Comparison of ENCODE assay signal across 22 mouse cellular contexts in genomic region chr12:35501476-35501875, GRCm38 (mm10).
"Had no signal": no experiment of that assay in that cellular context is flagged by ENCODE, and none has a peak within 500 bp of the region (broad histone marks: within the 10 kb centered on the region; RNA-seq: fewer than 3 reads in every experiment).

No protein-coding gene starts in this region.

- H3K27me3 ChIP-seq: limb, embryonic 13.5 days; midbrain, embryonic 13.5 days; neural tube, embryonic 13.5 days had no signal

- ATAC-seq: intestine, embryonic 16.5 days; liver, postnatal 0 days; lung, postnatal 0 days; midbrain, embryonic 13.5 days; midbrain, embryonic 16.5 days had no signal

- H3K9me3 ChIP-seq: limb, embryonic 10.5 days; limb, embryonic 13.5 days; midbrain, embryonic 13.5 days; neural tube, embryonic 13.5 days had no signal

- H3K27ac ChIP-seq: limb, embryonic 10.5 days; limb, embryonic 13.5 days; liver, embryonic 14.5 days; macrophage; midbrain, embryonic 13.5 days; neural tube, embryonic 13.5 days; stomach, postnatal 0 days had no signal

- H3K36me3 ChIP-seq: limb, embryonic 10.5 days had no signal

- H3K4me2 ChIP-seq: limb, embryonic 13.5 days; liver, embryonic 11.5 days; lung, embryonic 14.5 days; midbrain, embryonic 13.5 days; neural tube, embryonic 13.5 days had no signal

- H3K4me1 ChIP-seq: limb, embryonic 13.5 days; midbrain, embryonic 13.5 days; neural tube, embryonic 13.5 days had no signal

- H3K9ac ChIP-seq: limb, embryonic 13.5 days; liver, embryonic 14.5 days; liver, postnatal 0 days; lung, embryonic 14.5 days; midbrain, embryonic 13.5 days; neural tube, embryonic 13.5 days had no signal

- DNase-seq: kidney, adult 18-20 months; kidney, adult 9 months; kidney, postnatal 14 days; kidney, postnatal 4 days; layer of hippocampus, postnatal 36 days; liver, postnatal 0 days; lung, embryonic 14.5 days; right cerebral cortex, postnatal 4 days; thymus, adult 2 months; thymus, postnatal 14 days; thymus, postnatal 4 days had no signal

- H3K4me3 ChIP-seq: limb, embryonic 10.5 days; limb, embryonic 13.5 days; midbrain, embryonic 13.5 days; neural tube, embryonic 13.5 days had no signal
